ENCODE assay signal across 30 mouse cellular contexts in genomic region chr9:121171609-121172008, GRCm38 (mm10).
"Had no signal": no experiment of that assay in that cellular context is flagged by ENCODE, and none has a peak within 500 bp of the region (broad histone marks: within the 10 kb centered on the region; RNA-seq: fewer than 3 reads in every experiment).

No protein-coding gene starts in this region.

- H3K4me3 ChIP-seq: left cerebral cortex, adult 2 months; limb, embryonic 10.5 days; limb, embryonic 12.5 days; limb, embryonic 13.5 days; limb, embryonic 15.5 days; liver, embryonic 12.5 days; liver, embryonic 13.5 days; liver, embryonic 15.5 days; lung, embryonic 15.5 days; megakaryocyte, embryonic 14.5 days; midbrain, embryonic 10.5 days; midbrain, embryonic 12.5 days; midbrain, embryonic 13.5 days; midbrain, embryonic 15.5 days; neural tube, embryonic 12.5 days; neural tube, embryonic 13.5 days had no signal

- H3K36me3 ChIP-seq: limb, embryonic 10.5 days; limb, embryonic 12.5 days; limb, embryonic 13.5 days; limb, embryonic 15.5 days; liver, embryonic 12.5 days; liver, embryonic 13.5 days; liver, embryonic 15.5 days; lung, embryonic 15.5 days; midbrain, embryonic 10.5 days; midbrain, embryonic 12.5 days; midbrain, embryonic 13.5 days; midbrain, embryonic 15.5 days; neural tube, embryonic 12.5 days; neural tube, embryonic 13.5 days had no signal

- H3K27ac ChIP-seq: left cerebral cortex, adult 2 months; limb, embryonic 10.5 days; limb, embryonic 12.5 days; limb, embryonic 13.5 days; limb, embryonic 15.5 days; liver, embryonic 12.5 days; liver, embryonic 13.5 days; liver, embryonic 14.5 days; liver, embryonic 15.5 days; lung, embryonic 15.5 days; macrophage; midbrain, embryonic 10.5 days; midbrain, embryonic 12.5 days; midbrain, embryonic 13.5 days; midbrain, embryonic 15.5 days; neural tube, embryonic 12.5 days; neural tube, embryonic 13.5 days had no signal

- H3K9me3 ChIP-seq: limb, embryonic 10.5 days; limb, embryonic 13.5 days; limb, embryonic 15.5 days; liver, embryonic 12.5 days; liver, embryonic 13.5 days; liver, embryonic 15.5 days; lung, embryonic 15.5 days; midbrain, embryonic 10.5 days; midbrain, embryonic 12.5 days; midbrain, embryonic 13.5 days; midbrain, embryonic 15.5 days; neural tube, embryonic 12.5 days; neural tube, embryonic 13.5 days had no signal

- H3K4me1 ChIP-seq: limb, embryonic 10.5 days; limb, embryonic 12.5 days; limb, embryonic 13.5 days; limb, embryonic 15.5 days; liver, embryonic 12.5 days; liver, embryonic 13.5 days; liver, embryonic 15.5 days; lung, embryonic 15.5 days; megakaryocyte, embryonic 14.5 days; midbrain, embryonic 10.5 days; midbrain, embryonic 12.5 days; midbrain, embryonic 13.5 days; neural tube, embryonic 12.5 days; neural tube, embryonic 13.5 days had no signal

- ATAC-seq: liver, embryonic 12.5 days; liver, postnatal 0 days; midbrain, embryonic 13.5 days; midbrain, embryonic 15.5 days; midbrain, embryonic 16.5 days had no signal

- H3K9ac ChIP-seq: limb, embryonic 12.5 days; limb, embryonic 13.5 days; limb, embryonic 15.5 days; liver, embryonic 12.5 days; liver, embryonic 13.5 days; liver, embryonic 14.5 days; liver, embryonic 15.5 days; liver, postnatal 0 days; lung, embryonic 14.5 days; lung, embryonic 15.5 days; midbrain, embryonic 12.5 days; midbrain, embryonic 13.5 days; midbrain, embryonic 15.5 days; neural tube, embryonic 12.5 days; neural tube, embryonic 13.5 days had no signal

- H3K4me2 ChIP-seq: limb, embryonic 12.5 days; limb, embryonic 13.5 days; limb, embryonic 15.5 days; liver, embryonic 11.5 days; liver, embryonic 12.5 days; liver, embryonic 13.5 days; liver, embryonic 15.5 days; lung, embryonic 14.5 days; lung, embryonic 15.5 days; midbrain, embryonic 11.5 days; midbrain, embryonic 12.5 days; midbrain, embryonic 13.5 days; midbrain, embryonic 15.5 days; neural tube, embryonic 12.5 days; neural tube, embryonic 13.5 days had no signal

- DNase-seq: left cerebral cortex, postnatal 4 days; liver; liver, embryonic 13.5 days; liver, postnatal 0 days; lung, adult 2 months; lung, embryonic 14.5 days; lung, postnatal 14 days; lung, postnatal 36 days; lung, postnatal 4 days; midbrain, embryonic 14.5 days had no signal

- H3K27me3 ChIP-seq: limb, embryonic 12.5 days; limb, embryonic 13.5 days; limb, embryonic 15.5 days; liver, embryonic 12.5 days; liver, embryonic 13.5 days; liver, embryonic 15.5 days; lung, embryonic 15.5 days; midbrain, embryonic 12.5 days; midbrain, embryonic 13.5 days; midbrain, embryonic 15.5 days; neural tube, embryonic 12.5 days; neural tube, embryonic 13.5 days had no signal
